In genomic region chr1:13057741-13058140, GRCm38 (mm10) we compare ENCODE assay signal across 15 mouse cellular contexts.
A peak's percentile ranks its signal among the peaks of the same experiment; 100 is the strongest.
DNase-seq lines count a peak whose midpoint lies in the region; ATAC-seq lines count a peak whose summit lies in the region.
"Had no signal": no experiment of that assay in that cellular context is flagged by ENCODE, and none has a peak within 500 bp of the region (broad histone marks: within the 10 kb centered on the region; RNA-seq: fewer than 3 reads in every experiment).

No protein-coding gene starts in this region.

- H3K9me3 ChIP-seq in heart, embryonic 13.5 days, result no peaks in the 10 kb centered on the region
- H3K9me3 ChIP-seq in heart, embryonic 11.5 days (replicated peaks; ENCODE audit: control insufficient read depth, low read length), result no peaks in the 10 kb centered on the region
- H3K9me3 ChIP-seq in midbrain, embryonic 15.5 days, result no peaks in the 10 kb centered on the region
- H3K9me3 ChIP-seq in midbrain, embryonic 14.5 days (ENCODE audit: control insufficient read depth, low read length), result no peaks in the 10 kb centered on the region
- no peaks in the 10 kb centered on the region for H3K9me3 ChIP-seq in embryonic facial prominence, embryonic 14.5 days (ENCODE audit: control insufficient read depth, low read length)
- no peaks in the 10 kb centered on the region for H3K9me3 ChIP-seq in stomach, embryonic 15.5 days
- H3K9me3 ChIP-seq: heart, embryonic 12.5 days; limb, embryonic 15.5 days had no signal

- no peak; the same call in 1 of the 2 replicates for ATAC-seq in heart, embryonic 13.5 days (ENCODE audit: extremely low read depth, insufficient number of reproducible peaks, low FRiP score, low TSS enrichment)
- ATAC-seq in heart, embryonic 11.5 days (replicated peaks; ENCODE audit: insufficient number of reproducible peaks, low FRiP score, low TSS enrichment), result no peak
- no peak for ATAC-seq in midbrain, embryonic 15.5 days (replicated peaks)
- no peak for ATAC-seq in midbrain, embryonic 14.5 days (ENCODE audit: low FRiP score, low TSS enrichment)
- ATAC-seq in embryonic facial prominence, embryonic 14.5 days (ENCODE audit: low read depth), result no peak
- ATAC-seq in stomach, embryonic 15.5 days (ENCODE audit: insufficient read depth, low FRiP score, low read depth), result no peak
- ATAC-seq in granulocyte monocyte progenitor cell, adult 5-6 weeks (replicated peaks; ENCODE audit: poor library complexity, severe bottlenecking), result no peak

- peaks cover 63% of the 10 kb centered on the region for H3K27me3 ChIP-seq in heart, embryonic 13.5 days (replicated peaks)
- H3K27me3 ChIP-seq in heart, embryonic 11.5 days (ENCODE audit: control insufficient read depth, insufficient read depth, low read length), result peaks cover 22% of the 10 kb centered on the region
- no peaks in the 10 kb centered on the region; the same call in 1 of the 2 replicates for H3K27me3 ChIP-seq in midbrain, embryonic 15.5 days (replicated peaks)
- H3K27me3 ChIP-seq in midbrain, embryonic 14.5 days (ENCODE audit: control insufficient read depth, insufficient read depth, low read length), result no peaks in the 10 kb centered on the region
- no peaks in the 10 kb centered on the region for H3K27me3 ChIP-seq in embryonic facial prominence, embryonic 14.5 days (replicated peaks; ENCODE audit: control insufficient read depth, insufficient read depth, low read length)
- H3K27me3 ChIP-seq in stomach, embryonic 15.5 days (replicated peaks), result no peaks in the 10 kb centered on the region
- H3K27me3 ChIP-seq: limb, embryonic 15.5 days had no signal

- peak overlapping the region; percentile 24 for H3K4me2 ChIP-seq in heart, embryonic 13.5 days
- no peak overlapping the region for H3K4me2 ChIP-seq in heart, embryonic 11.5 days
- peak overlapping the region; percentile 26; the same call in 1 of the 2 replicates for H3K4me2 ChIP-seq in midbrain, embryonic 15.5 days
- H3K4me2 ChIP-seq in midbrain, embryonic 14.5 days (ENCODE audit: low read length), result no peak overlapping the region
- H3K4me2 ChIP-seq in embryonic facial prominence, embryonic 14.5 days (ENCODE audit: low read depth, low read length), result 0 out of 2 replicates have a peak overlapping the region, but pooled peaks have one; percentile 20
- H3K4me2 ChIP-seq in stomach, embryonic 15.5 days, result peak overlapping the region; percentile 32
- H3K4me2 ChIP-seq: heart, embryonic 12.5 days; limb, embryonic 15.5 days had no signal

- 24% methylated on average over 14 of the region's 14 CpGs for WGBS in heart, embryonic 13.5 days
- 26% methylated on average over 14 of the region's 14 CpGs for WGBS in heart, embryonic 11.5 days (ENCODE audit: insufficient replicate concordance)
- WGBS in midbrain, embryonic 15.5 days, result 31% methylated on average over 14 of the region's 14 CpGs
- WGBS in midbrain, embryonic 14.5 days, result 30% methylated on average over 14 of the region's 14 CpGs
- 21% methylated on average over 14 of the region's 14 CpGs for WGBS in embryonic facial prominence, embryonic 14.5 days
- 24% methylated on average over 14 of the region's 14 CpGs for WGBS in stomach, embryonic 15.5 days

- DNase-seq in midbrain, embryonic 14.5 days, result no peak
- peak; percentile 35 for DNase-seq in embryonic facial prominence, embryonic 14.5 days (ENCODE audit: low spot score)
- no peak for DNase-seq in right cerebral cortex, postnatal 10 days (ENCODE audit: low spot score in 2 of 2)
- DNase-seq: cerebellum, postnatal 14 days; kidney, postnatal 36 days; lung, postnatal 36 days; thymus, postnatal 36 days had no signal

- H3K36me3 ChIP-seq in heart, embryonic 13.5 days, result no peaks in the 10 kb centered on the region
- H3K36me3 ChIP-seq in heart, embryonic 11.5 days (ENCODE audit: control insufficient read depth, insufficient read depth, low read length), result no peaks in the 10 kb centered on the region
- H3K36me3 ChIP-seq in midbrain, embryonic 15.5 days (replicated peaks), result no peaks in the 10 kb centered on the region
- no peaks in the 10 kb centered on the region for H3K36me3 ChIP-seq in midbrain, embryonic 14.5 days (ENCODE audit: control insufficient read depth, insufficient read depth, low read length)
- no peaks in the 10 kb centered on the region for H3K36me3 ChIP-seq in embryonic facial prominence, embryonic 14.5 days (ENCODE audit: control insufficient read depth, insufficient read depth, low read length)
- no peaks in the 10 kb centered on the region for H3K36me3 ChIP-seq in stomach, embryonic 15.5 days
- H3K36me3 ChIP-seq: heart, embryonic 12.5 days; limb, embryonic 15.5 days had no signal

- H3K4me1 ChIP-seq in heart, embryonic 13.5 days, result no peaks in the 10 kb centered on the region
- H3K4me1 ChIP-seq in heart, embryonic 11.5 days (ENCODE audit: control insufficient read depth, insufficient read depth, low read length), result no peaks in the 10 kb centered on the region
- no peaks in the 10 kb centered on the region for H3K4me1 ChIP-seq in midbrain, embryonic 15.5 days
- H3K4me1 ChIP-seq in midbrain, embryonic 14.5 days (ENCODE audit: control insufficient read depth, insufficient read depth, low read length), result no peaks in the 10 kb centered on the region
- H3K4me1 ChIP-seq in embryonic facial prominence, embryonic 14.5 days (ENCODE audit: control insufficient read depth, insufficient read depth, low read length), result no peaks in the 10 kb centered on the region
- no peaks in the 10 kb centered on the region for H3K4me1 ChIP-seq in stomach, embryonic 15.5 days
- H3K4me1 ChIP-seq: heart, embryonic 12.5 days; limb, embryonic 15.5 days had no signal

- no peak overlapping the region for H3K9ac ChIP-seq in heart, embryonic 13.5 days
- H3K9ac ChIP-seq in heart, embryonic 11.5 days (ENCODE audit: low read depth, low read length), result no peak overlapping the region
- H3K9ac ChIP-seq in midbrain, embryonic 15.5 days, result no peak overlapping the region
- H3K9ac ChIP-seq in midbrain, embryonic 14.5 days (replicated peaks; ENCODE audit: low read length), result no peak overlapping the region
- no peak overlapping the region for H3K9ac ChIP-seq in embryonic facial prominence, embryonic 14.5 days (ENCODE audit: low read depth, low read length)
- H3K9ac ChIP-seq in stomach, embryonic 15.5 days, result no peak overlapping the region
- H3K9ac ChIP-seq: heart, embryonic 12.5 days; limb, embryonic 15.5 days had no signal

- H3K4me3 ChIP-seq in heart, embryonic 13.5 days, result no peak overlapping the region
- no peak overlapping the region for H3K4me3 ChIP-seq in heart, embryonic 11.5 days (ENCODE audit: low read depth, low read length)
- no peak overlapping the region for H3K4me3 ChIP-seq in midbrain, embryonic 15.5 days
- no peak overlapping the region for H3K4me3 ChIP-seq in midbrain, embryonic 14.5 days (replicated peaks; ENCODE audit: low read depth, low read length)
- no peak overlapping the region for H3K4me3 ChIP-seq in embryonic facial prominence, embryonic 14.5 days (ENCODE audit: low read depth, low read length)
- no peak overlapping the region for H3K4me3 ChIP-seq in stomach, embryonic 15.5 days (replicated peaks)
- H3K4me3 ChIP-seq: erythroblast, embryonic 14.5 days; heart, embryonic 12.5 days; limb, embryonic 15.5 days had no signal

- no peak overlapping the region for H3K27ac ChIP-seq in heart, embryonic 13.5 days (replicated peaks)
- no peak overlapping the region for H3K27ac ChIP-seq in heart, embryonic 11.5 days (ENCODE audit: low read depth, low read length)
- H3K27ac ChIP-seq in midbrain, embryonic 15.5 days, result no peak overlapping the region
- H3K27ac ChIP-seq in midbrain, embryonic 14.5 days (replicated peaks; ENCODE audit: low read depth, low read length), result no peak overlapping the region
- H3K27ac ChIP-seq in embryonic facial prominence, embryonic 14.5 days (replicated peaks; ENCODE audit: low read depth, low read length), result no peak overlapping the region
- no peak overlapping the region for H3K27ac ChIP-seq in stomach, embryonic 15.5 days
- H3K27ac ChIP-seq: limb, embryonic 15.5 days had no signal

Comparison
In these comparisons a context has a peak if more than half of its experiments do, and no peak if none do; other contexts are left out.
1. H3K4me2 ChIP-seq: peak in heart, embryonic 13.5 days (single experiment), midbrain, embryonic 15.5 days (single experiment), embryonic facial prominence, embryonic 14.5 days (single experiment) and stomach, embryonic 15.5 days (single experiment); none in heart, embryonic 11.5 days (single experiment) and midbrain, embryonic 14.5 days (single experiment).